Mouse (Mus musculus): ENCODE results near the gene Rplp1. TPM values are rescaled to one million over a fixed set of nuclear protein-coding genes. Genes with fewer than 3 reads are reported as not detected.

Rplp1 gene
- polyA plus RNA-seq, 1 experiment from 2014 or later = 1,152 TPM

Other genes starting within 250 kb of the Rplp1 start
- gene Kif23, start 32.2 kb upstream of the Rplp1 start, polyA plus RNA-seq (2016; fragmentation: Nextera tagmentation; extraction: Ambion mirVana) = 112 and 118 TPM in 2 replicates
- gene Paqr5, start 112.3 kb upstream of the Rplp1 start, polyA plus RNA-seq (2016; fragmentation: Nextera tagmentation; extraction: Ambion mirVana) = 1.2 TPM in 2 replicates
- gene Glce, start 208.1 kb upstream of the Rplp1 start, polyA plus RNA-seq (2016; fragmentation: Nextera tagmentation; extraction: Ambion mirVana) = 26.6 and 26.8 TPM in 2 replicates

Measured in embryonic facial prominence, embryonic 10.5 days (tissue).